Mouse (Mus musculus): ENCODE results near the gene Npdc1.
A peak's percentile ranks its signal among the peaks of the same experiment; 100 is the strongest.
"Not testable (repeated sequence)": the region's sequence is repeated elsewhere in the genome, so short reads cannot be mapped to it uniquely, and the experiment has no call there.

Npdc1 gene

DNA sequence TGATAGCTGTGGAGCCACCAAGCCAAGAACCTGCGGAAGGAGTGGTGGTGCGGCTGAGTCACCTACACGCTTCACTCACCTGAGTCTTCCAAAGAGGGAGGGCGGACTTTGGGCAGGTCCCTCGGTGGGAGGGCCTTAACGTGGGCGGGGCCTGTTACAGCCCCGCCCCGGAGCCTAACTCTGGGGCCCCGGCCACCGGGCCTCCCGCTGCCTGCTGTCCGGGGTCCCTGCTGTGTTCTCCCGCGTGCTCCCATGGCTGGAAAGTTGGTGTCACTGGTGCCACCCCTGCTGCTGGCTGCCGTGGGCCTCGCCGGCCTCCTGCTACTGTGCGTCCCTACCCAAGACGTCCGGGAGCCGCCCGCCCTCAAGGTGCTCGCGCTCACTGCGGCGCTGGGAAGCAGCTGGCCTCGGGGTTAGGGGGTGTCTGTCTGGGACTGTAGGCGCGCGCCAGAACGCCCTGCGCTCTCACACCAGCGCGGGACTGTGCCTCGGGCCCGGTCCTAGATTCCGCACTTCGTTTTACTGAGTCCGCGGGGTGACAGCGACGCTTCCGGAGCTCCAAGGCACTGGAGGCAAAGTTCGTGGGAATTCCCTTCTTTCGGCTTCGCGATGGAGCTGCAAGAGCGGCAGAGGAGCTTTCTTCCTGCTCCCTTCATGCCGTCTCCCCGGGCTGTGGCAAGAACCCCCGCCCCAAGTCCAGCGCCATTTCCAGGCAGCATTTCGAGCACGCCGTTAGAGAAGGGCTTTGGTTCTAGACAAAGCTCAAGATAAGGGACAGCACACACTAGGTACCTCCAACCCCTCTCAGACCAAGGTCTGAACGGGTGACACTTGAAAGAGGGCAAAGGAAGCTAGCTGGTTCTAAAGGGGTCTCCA is 3.2 kb upstream of the Npdc1 start, which contains the start of gene Entpd2:
TSS of gene Entpd2 (plus strand) at position 154 of the 876 bp plus-strand sequence.
- peak; percentile 60 for DNase-seq (ENCODE audit: low read depth, low spot score)

DNA sequence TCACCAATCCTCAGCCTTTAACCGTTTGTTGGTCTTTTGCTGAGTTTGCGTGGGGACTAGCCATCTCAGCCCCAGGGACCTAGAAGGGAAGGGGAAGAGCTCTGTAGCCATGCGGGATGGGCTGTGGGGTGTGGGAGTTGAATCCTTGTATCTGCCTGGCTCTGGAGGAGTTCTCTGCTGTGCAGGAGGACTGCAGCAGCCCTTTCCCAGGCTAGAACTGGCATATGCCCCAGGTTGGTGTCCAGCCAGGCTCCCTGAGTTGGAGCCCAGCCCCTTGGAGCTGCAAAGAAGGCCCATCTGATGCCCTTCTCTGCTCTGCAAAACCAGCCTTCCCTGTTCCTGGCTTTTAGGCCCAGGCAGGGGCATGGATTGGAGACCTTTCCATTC is 2.6 kb upstream of the Npdc1 start:
- peak; percentile 86 for DNase-seq (ENCODE audit: low read depth, low spot score)

DNA sequence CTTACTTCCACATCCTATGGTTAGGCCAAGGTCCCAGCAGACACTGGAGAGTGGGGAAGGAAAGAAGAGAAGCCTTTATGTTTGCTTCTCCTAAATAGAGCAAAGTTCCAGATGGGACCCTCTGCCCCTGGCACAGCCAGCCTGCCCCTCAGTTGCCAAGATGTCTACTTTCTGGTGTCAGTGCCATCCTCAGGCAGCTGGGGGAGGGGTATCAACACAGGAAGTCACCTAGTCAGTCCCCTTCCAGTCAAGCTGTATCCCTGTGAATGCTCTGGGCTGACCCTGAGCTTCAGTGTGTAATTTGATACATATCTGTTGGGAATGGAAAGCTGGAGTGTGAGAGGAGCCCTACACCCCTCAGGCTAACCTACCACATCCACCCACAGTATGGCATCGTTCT is 2.1 kb upstream of the Npdc1 start:
- DNase-seq (ENCODE audit: low read depth, low spot score) = no peak

DNA sequence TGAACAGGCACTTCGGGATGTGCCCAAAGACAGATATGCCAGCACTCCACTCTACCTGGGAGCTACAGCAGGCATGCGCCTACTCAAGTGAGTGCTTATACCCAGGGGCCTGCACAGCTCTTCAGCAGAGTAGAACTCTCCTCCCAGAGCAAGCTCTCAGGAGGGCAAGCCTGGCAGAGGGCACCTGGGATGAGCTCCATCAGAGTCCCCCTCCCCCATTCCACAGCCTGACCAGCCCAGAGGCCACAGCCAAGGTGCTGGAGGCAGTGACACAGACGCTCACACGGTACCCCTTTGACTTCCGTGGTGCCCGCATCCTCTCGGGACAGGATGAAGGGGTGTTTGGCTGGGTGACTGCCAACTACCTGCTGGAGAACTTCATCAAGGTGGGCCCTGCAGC is 1.1 kb upstream of the Npdc1 start:
- DNase-seq (ENCODE audit: low read depth, low spot score) = no peak

DNA sequence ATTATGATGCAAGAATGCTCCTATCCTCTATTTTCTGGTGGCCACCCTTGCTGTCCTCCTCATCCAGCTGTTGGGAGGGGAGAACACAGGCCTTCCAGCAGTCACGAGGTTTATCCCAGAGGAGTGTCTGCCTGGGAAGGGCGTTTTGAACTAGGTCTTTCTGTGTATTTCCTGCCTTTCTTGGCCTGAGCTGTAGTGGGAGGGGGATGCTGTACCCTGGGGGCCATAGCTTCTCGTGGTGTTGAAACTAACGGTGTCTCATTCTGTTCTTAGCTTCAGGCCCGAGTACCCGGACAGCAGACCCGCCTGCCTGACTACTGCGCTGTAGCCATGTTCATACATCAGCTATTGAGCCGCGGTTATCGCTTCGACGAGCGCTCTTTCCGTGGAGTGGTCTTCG is 1.1 kb downstream of the Npdc1 start:
- DNase-seq (ENCODE audit: low read depth, low spot score) = no peak

DNA sequence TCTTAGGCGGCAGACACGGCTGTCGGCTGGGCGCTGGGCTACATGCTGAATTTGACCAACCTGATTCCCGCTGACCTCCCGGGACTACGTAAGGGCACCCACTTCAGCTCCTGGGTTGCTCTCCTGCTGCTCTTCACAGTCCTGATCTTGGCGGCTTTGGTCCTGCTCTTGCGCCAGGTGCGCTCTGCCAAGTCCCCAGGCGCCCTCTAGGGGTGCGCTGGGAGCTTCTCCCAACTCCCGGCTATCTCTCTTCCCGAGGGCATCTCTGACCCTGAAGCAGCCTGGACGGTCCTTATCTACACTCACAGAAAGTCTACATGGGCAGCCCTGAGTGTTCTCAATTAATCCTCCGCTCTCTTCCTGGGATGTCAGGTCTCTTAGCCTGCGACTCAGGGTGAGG is 1.6 kb downstream of the Npdc1 start:
- peak; percentile 86 for DNase-seq (ENCODE audit: low read depth, low spot score)

DNA sequence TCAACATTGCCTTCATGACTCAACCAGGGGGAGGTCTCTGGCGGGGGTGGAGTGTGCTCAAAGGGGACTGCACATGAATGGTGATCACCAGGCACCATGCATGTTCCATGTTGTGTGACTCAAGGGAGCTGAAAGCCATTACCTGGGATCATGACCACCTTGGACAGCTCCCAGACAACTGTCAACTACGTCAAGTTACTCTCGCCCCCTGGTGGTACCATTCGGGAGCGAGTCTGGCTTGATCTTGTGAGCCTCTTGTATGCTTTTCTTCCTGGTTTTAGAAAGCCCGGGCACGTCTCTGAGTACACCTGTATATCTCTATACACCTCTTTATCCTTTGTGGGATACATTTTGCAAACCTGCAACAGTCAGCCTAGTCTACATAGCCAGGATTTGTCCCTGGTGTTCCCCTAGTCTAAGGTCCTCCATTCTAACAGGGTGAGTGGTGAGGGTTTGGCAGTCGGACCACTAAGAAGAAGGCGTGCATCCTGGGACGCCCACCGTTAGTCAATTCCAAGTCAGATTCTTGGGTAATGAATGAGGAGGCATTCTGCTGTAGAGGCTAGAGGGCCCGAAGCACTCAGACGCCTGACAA is 3.3 kb downstream of the Npdc1 start:
- DNase-seq (ENCODE audit: low read depth, low spot score) = peak; percentile 88

DNA sequence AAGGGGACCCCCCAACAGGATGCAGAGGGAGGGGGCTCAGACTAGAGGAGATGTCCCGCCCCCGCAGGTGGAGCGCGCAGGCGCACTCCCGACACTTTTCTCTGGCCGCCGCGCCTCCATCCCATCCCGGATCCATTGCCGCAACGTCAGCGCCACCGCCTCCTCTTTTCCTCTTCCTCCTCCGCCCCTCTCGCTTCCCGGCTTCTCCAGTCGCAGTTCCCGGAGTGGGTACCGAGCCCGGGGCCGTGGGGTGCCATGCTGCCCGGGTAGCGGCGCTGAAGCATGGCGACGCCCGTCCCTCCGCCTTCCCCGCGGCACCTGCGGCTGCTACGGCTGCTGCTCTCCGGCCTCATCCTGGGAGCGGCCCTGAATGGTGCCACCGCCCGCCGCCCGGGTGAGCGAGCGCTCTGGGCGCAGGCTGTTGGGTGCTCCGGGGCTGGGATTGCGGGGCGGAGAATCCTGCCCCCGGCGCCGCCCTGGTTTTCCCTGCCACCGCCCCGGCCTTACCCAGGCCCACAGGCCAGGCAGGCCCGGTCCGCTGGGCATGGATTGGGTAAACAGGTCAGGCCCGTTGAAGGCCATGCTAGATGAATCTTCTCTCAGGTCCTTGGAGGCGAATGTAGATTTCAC is 3.9 kb downstream of the Npdc1 start:
- DNase-seq (ENCODE audit: low read depth, low spot score) = peak; percentile 94

DNA sequence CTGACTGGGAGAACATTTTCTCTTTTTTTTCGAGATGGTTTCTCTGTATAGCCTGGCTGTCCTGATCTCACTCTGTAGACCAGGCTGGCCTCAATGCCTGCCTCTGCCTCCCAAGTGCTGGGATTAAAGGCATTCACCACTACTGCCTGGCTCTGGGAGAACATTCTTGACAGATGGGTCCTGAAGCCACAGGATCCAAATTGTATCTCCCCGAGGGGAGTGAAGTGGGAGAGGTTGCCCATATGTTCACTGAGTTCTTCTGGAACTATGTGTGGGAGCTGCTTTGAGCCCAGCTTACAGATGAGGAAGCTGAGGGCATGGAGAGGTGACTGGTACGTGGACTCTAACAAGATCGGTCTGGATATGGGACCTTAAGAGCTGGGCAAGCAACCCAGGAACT is 4.8 kb downstream of the Npdc1 start:
- peak; percentile 55 for DNase-seq (ENCODE audit: low read depth, low spot score)

DNA sequence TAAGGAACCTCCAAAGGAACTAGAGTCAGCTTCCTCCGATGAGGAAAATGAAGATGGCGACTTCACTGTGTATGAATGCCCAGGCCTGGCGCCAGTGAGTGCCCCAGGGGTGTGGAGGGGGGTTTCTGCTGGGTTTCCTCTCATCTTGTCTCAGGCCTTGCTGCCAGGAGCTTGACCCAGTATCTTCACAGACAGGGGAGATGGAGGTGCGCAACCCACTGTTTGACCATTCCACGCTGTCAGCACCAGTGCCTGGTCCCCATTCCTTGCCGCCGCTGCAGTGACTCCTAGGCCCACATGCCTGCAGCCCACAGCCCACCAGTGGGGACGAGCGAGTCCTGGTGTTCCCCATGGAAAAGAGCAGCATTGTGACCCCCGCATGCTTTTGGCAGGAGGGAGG is 9.8 kb downstream of the Npdc1 start:
- DNase-seq (ENCODE audit: low read depth, low spot score) = no peak

DNA sequence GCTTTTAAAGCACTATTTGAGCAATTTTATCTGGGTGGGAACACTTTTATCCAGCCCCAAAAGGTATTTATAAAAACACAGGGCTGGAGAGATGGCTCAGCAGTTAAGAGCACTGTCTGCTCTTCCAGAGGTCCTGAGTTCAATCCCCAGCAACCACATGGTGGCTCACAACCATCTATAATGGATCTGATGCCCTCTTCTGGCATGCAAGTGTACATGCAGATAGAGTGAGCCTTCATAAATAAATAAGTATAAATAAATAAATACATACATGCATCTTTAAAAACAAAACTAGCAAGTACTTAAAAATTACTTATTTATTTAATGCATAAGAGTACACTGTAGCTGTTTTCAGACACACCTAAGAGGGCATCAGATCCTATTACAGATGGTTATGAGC is 14.3 kb downstream of the Npdc1 start:
- DNase-seq (ENCODE audit: low read depth, low spot score) = not testable (repeated sequence)

DNA sequence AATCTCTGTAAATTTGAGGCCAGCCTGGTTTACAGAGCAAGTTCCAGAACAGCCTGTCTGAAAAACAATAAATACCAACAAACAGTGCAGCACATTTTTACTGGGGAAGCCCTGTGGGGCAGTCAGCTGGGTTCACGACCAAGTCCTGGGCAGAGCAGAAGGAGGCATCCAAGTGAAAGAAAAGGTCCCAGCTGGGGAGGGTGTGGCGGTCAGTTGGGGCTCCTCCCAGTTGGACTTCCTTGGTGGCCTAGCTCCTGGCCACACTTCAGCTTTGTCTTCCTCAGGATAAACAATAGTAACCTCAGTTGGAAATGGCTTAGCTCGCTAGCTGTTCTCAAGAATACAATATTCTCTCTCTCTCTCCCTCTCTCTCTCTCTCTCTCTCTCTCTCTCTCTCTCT is 18.3 kb downstream of the Npdc1 start:
- DNase-seq (ENCODE audit: low read depth, low spot score) = no peak

DNA sequence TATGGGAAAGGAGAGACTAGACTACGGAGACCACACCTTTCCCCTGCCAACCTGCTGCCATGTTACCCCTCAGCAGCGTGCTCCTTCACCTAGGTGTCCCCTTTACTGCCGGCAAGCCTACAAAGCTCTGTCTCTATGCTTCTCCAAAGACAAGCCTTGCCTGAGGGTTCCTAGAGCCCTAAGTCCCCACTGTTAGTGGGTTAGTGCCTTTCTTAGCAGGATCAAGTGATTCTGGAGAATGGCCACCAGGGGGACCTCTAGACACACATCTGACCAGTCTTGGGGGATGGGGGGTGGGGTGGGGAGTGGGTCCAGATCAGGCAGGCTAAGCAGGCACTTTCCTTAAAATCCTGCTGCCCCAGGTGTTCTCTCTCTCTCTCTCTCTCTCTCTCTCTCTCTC is 22.7 kb downstream of the Npdc1 start:
- peak; percentile 86 for DNase-seq (ENCODE audit: low read depth, low spot score)

DNA sequence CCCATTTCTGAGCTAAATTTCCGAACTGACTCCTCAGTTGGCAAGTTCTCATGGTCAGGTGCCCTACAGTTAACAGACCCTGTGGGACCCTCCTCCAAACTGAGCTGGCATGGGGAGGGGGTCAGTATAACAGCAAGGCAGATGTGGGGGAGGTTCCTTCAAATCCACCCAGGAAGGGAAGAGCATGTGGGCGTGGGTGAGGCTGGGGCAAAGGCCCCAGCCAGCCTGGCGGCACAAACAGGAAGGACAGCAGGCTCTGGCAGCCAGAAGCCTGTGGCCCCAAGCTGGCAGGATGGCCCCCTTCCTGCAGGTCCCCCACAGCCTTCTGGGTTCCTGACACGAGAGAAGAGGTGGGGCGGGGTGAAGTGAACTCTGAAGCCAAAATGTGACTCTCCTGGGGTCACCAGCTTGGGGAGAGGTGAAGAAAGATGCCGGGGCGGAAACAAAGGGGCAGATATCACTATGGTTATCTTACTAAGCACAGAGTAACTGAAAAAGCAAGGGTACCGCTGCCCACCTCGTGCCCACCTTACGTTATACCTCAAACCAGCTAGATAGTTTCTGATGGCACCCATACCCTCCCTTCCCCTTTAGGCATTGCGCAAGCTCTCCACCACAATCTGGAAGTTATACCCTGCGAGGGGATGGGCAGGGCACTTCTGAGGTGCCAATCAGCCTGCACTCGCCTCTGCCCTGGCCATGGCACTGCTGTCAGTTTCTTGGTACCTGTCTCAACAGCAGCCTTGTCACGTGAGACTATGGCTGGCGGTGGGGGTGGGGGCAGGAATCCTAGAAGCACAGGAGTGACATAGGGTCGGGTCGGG is 23.6 kb downstream of the Npdc1 start, which contains the start of gene Fut7:
TSS of gene Fut7 (plus strand) at position 681 of the 824 bp plus-strand sequence.
- peak; percentile 43 for DNase-seq (ENCODE audit: low read depth, low spot score)

DNA sequence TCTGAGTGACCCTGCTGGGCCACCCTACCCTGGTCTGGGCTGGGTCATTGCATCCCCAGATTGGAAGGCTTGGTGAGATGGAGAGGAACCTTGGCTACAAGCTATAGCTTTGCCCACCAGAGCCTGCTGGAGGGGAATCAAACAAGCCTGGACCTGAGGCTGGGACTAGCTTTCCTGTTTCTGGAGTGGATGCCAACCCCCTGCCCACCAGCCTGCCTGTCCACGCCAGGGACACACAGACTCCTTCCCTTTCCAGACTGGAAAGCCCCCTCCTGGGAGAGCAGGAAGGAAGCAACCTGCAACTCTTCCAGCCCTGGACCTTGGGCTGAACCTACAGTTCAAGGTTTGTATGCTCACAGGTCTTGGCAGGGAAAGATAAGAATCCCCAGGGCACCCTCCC is 24.5 kb downstream of the Npdc1 start:
- no peak for DNase-seq (ENCODE audit: low read depth, low spot score)

DNA sequence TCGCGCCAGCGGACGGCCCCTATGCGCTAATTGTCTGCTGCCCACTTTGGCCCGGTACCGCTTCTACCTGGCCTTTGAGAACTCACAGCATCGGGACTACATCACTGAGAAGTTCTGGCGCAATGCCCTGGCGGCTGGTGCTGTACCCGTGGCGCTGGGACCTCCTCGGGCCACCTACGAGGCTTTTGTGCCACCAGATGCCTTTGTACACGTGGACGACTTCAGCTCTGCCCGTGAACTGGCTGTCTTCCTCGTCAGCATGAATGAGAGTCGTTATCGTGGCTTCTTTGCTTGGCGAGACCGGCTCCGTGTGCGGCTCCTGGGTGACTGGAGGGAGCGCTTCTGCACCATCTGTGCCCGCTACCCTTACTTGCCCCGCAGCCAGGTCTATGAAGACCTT is 26.3 kb downstream of the Npdc1 start:
- no peak for DNase-seq (ENCODE audit: low read depth, low spot score)

DNA sequence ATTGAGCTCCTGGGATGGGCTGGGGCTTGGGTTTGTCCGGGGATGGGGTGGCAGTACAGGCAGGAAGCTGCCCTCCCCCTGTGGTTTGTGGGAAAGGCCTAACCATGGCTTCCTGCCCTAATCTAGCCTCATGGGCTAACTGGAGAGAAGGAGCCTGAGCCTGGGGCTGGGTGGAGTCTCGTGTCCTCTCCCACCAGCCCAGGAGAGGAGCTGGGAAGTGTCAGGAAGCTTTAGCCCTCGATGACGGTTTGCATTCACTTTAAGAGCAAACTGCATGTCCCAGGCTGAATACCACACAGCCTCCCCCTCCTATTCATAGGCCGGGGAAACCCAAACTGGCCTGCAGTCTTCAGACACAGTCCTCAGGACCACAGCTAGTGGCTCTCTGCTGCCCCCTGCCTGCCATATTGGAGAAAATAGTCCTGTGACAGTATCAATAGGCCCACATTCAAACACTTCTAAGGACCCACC is 27.6 kb downstream of the Npdc1 start:
- DNase-seq (ENCODE audit: low read depth, low spot score) = peak; percentile 90

DNA sequence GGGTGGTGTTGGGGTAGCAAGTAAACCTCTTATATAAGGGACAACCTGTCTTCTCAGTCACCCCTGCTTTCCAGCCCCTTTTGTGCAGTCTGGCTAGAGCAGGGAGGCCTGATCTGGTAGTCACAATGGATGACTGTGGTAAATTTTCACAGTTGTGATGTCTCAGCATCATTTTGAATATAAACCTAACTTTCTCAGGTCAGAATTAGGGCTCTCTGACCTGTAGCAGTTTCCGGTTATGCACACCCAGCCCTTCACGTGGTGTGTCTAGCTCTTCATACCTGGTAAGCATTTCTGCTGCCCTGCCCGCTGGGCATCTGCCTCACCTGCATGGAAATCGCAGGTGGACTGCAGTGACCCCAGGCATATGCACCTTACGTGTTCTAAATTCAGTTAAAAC is 28.1 kb downstream of the Npdc1 start:
- DNase-seq (ENCODE audit: low read depth, low spot score) = no peak

DNA sequence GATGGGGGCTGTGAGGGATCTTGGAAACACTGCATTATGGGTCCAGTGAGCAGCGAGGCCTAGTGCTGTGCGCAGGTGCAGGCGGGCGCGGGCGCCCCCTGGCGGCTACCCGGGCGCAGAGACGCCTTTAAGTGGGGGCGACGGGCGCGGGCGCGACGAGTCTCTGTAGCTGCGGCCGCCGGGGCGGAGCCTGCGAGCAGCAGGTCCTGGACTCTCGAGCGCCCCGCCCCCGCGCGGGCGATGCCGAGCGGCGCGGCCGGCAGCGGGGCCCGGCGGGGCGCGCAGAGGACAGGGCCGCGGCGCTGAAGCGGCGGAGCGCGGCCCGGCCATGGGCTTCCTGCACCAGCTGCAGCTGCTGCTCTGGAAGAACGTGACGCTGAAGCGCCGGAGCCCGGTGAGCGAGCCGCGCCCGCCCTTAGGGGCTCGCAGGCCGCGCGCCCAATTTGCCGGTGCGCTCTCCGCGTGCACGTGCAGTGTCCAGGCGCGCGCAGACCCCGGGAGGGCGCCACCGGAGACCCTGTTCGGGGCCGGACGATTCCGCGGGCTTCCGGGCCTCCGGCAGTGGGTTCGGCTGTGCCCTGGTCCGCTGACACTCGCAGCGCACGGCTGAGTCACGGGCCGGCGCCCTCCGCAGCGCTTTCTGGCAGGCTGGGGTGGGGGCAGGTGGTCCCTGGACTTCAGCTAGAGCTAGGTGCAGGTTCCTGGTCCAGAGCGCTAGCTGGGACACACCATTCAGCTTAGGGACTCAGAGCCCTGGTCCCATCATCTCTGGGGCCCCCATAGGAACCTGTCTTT is 29.5 kb downstream of the Npdc1 start, which contains the start of gene Abca2:
TSS of gene Abca2 (plus strand) at position 262 of the 795 bp plus-strand sequence.
- DNase-seq (ENCODE audit: low read depth, low spot score) = peak; percentile 97

DNA sequence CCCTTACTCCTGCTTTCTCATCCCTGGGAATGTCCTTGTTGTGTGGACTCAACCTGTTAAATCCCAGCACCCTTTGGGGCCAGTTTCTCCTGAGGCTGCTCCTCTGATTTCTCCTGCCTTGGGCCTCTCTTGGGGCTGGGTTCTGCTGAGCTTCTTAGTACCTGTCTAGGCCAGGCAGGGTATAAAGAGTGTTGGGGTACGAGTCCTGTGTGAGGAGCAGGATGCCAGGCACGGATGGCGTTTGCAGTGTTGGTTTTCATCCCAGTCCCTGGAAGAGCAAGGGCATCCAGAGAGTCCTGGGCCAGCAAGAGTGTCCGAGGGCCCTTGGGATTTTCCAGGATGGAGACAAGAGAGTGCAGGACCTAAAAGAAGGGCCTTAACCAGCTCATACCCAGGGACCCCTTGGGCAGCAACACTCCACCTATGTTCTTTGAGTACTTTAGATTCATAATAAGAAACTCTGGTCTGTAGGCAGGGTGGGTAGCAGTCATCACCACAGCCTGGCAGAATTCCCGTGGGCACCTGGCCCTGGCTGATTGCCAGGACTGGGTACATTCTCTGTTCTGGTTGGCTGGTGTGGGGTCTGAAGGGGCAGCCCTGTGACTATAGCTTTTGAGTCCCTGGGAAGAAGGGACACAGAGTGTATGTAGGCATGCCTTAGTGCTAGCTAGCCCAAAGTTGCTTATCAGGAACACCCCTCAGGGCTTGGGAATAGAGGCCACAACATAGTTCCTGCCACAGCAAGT is 30.5 kb downstream of the Npdc1 start:
- peak; percentile 70 for DNase-seq (ENCODE audit: low read depth, low spot score)
